Mouse (Mus musculus): ENCODE results near the gene Cmya5.

GRCm38 (mm10) chr13:93130674-93131073 lies 13.8 kb downstream of the Cmya5 start:
- TF ChIP-seq POLR2A (IDR thresholded peaks at IDR 0.05; ENCODE audit: borderline replicate concordance, extremely low read depth, low read depth, low read length) (no peak), CTCF (IDR thresholded peaks at IDR 0.05; ENCODE audit: insufficient read depth, low read length) (no peak)

Measured in lung, adult 2 months (tissue).